Mouse (Mus musculus) midbrain, embryonic 14.5 days (tissue): ENCODE results near the gene Csrnp1. TPM values are rescaled to one million over a fixed set of nuclear protein-coding genes. Genes with fewer than 3 reads are reported as not detected.

Experiments
- ATAC-seq: fragments of 200-750 bp; cut with Nextera tagmentation; 2 replicates; pipeline ENCODE4 v1.8.0; 2017; ENCODE audit warnings: moderate number of reproducible peaks, moderate library complexity; ENCODE audit not compliant: low FRiP score, low TSS enrichment
- DNase-seq: peaks from one replicate; pipeline ENCODE4 v3.0.0-alpha.2; 2015
- H3K27ac ChIP-seq: fragments of 300-500 bp; sonication (generic); replicated peaks from 2 replicates; pipeline ENCODE4 v1.5.1; 2014; ENCODE audit warnings: mild to moderate bottlenecking, low read depth, low read length, moderate library complexity
- H3K27me3 ChIP-seq: fragments of 300-500 bp; sonication (generic); 2 replicates; pipeline ENCODE4 v1.6.1; 2014; ENCODE audit warnings: low read length, control low read depth, mixed read lengths; ENCODE audit not compliant: control insufficient read depth, insufficient read depth
- H3K36me3 ChIP-seq: fragments of 300-500 bp; sonication (generic); 2 replicates; pipeline ENCODE4 v1.6.1; 2014; ENCODE audit warnings: low read length, control low read depth; ENCODE audit not compliant: control insufficient read depth, insufficient read depth
- H3K4me1 ChIP-seq: fragments of 300-500 bp; sonication (generic); 2 replicates; pipeline ENCODE4 v1.6.1; 2014; ENCODE audit warnings: mild to moderate bottlenecking, antibody characterized with exemption, low read length, control low read depth; ENCODE audit not compliant: control insufficient read depth, insufficient read depth
- H3K4me2 ChIP-seq: fragments of 300-500 bp; sonication (generic); 2 replicates; pipeline ENCODE4 v1.6.1; 2014; ENCODE audit warnings: mild to moderate bottlenecking, low read length, moderate library complexity
- H3K4me3 ChIP-seq: fragments of 300-500 bp; sonication (generic); replicated peaks from 2 replicates; pipeline ENCODE4 v1.5.1; 2014; ENCODE audit warnings: low read depth, low read length
- H3K9ac ChIP-seq: fragments of 300-500 bp; sonication (generic); replicated peaks from 2 replicates; pipeline ENCODE4 v1.6.1; 2014; ENCODE audit warnings: mild to moderate bottlenecking, low read length, moderate library complexity
- H3K9me3 ChIP-seq: fragments of 300-500 bp; sonication (generic); 2 replicates; pipeline ENCODE4 v1.6.1; 2016; ENCODE audit warnings: low read length, control low read depth, mixed read lengths; ENCODE audit not compliant: control insufficient read depth
- WGBS: fragments of 180-500 bp; shearing (Covaris S2); extraction: QIAGEN DNeasy Blood & Tissue Kit; methylation state at CpG from one replicate; pipeline ENCODE4 v1.1.7; 2014; 5-methylcytosine and 5-hydroxymethylcytosine counted together
- polyA plus RNA-seq: library from polyadenylated mRNA; unstranded; fragments of >200 nt; fragmentation: Nextera tagmentation; extraction: Ambion mirVana; gene quantifications from 2 replicates; pipeline ENCODE4 v1.2.1, GENCODE M21; 2014

Gene Csrnp1
- polyA plus RNA-seq, 1 experiment from 2014 or later, result 0.67 TPM

- no peaks in the 10 kb centered on the region for H3K36me3 ChIP-seq
- peaks cover 28% of the 10 kb centered on the region for H3K4me1 ChIP-seq
- peak overlapping the region; percentile 84 for H3K4me2 ChIP-seq
- ATAC-seq, result peak; percentile 74
- peak overlapping the region; percentile 56 for H3K9ac ChIP-seq
- H3K27me3 ChIP-seq, result peaks cover 21% of the 10 kb centered on the region
- no peak overlapping the region for H3K27ac ChIP-seq
- DNase-seq, result peak; percentile 82
- WGBS, result under 1% methylated on average over 78 of the region's 79 CpGs
- H3K4me3 ChIP-seq, result peak overlapping the region; percentile 49
- H3K9me3 ChIP-seq, result no peaks in the 10 kb centered on the region
Observed at GRCm38 (mm10) chr9:119983585-119984535, 598 bp downstream of the Csrnp1 start.

- 2% methylated on average over 48 of the region's 48 CpGs for WGBS
Observed at GRCm38 (mm10) chr9:119982956-119983551, 1.4 kb downstream of the Csrnp1 start.

DNA sequence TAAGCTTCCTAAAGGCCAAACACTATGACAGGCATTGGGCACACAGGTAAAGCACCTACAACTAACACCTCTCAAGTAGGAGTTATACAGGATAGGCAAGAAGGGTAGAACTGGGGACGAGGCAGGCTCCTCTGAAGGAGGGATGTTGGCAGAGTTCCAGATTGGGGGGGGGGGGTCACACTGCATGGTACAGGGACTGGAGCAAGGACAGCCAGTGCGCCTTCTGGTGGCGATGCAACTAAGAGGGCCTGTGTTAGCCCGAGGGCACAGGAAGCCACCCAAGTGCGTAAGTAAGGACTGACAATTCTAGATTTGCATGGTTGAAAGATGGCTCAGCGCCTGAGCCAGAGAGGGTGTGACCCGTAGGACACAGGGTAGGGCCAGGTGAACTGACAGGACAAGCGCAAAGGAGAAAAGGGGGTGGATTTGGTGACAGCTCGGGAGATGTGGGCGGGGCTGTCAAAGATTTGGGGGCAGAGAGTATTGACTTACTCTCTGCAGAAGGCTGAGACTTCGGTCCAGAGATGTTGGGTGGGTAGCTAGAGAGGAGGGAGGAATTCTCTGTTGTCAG, 2.1 kb downstream of the Csrnp1 start:
- Histone ChIP-seq H3K9ac (no peak overlapping the region; the same call in 1 of the 2 replicates), H3K27ac (no peak overlapping the region), H3K4me3 (peak overlapping the region; percentile 49; the same call in 1 of the 2 replicates), H3K27me3 (peaks cover 21% of the 10 kb centered on the region), H3K36me3 (no peaks in the 10 kb centered on the region), H3K4me1 (peaks cover 32% of the 10 kb centered on the region), H3K9me3 (no peaks in the 10 kb centered on the region), H3K4me2 (peak overlapping the region; percentile 84)
- WGBS, result 2% methylated on average over 11 of the region's 11 CpGs
- ATAC-seq (no peak), DNase-seq (peak; percentile 62)

More at GRCm38 (mm10) chr9:119982956-119983551, 1.4 kb downstream of the Csrnp1 start:
- H3K9me3 ChIP-seq, result no peaks in the 10 kb centered on the region
- H3K27me3 ChIP-seq, result peaks cover 21% of the 10 kb centered on the region
- H3K36me3 ChIP-seq, result no peaks in the 10 kb centered on the region
- H3K4me3 ChIP-seq, result peak overlapping the region; percentile 49
- ATAC-seq (0 out of 2 replicates have a peak, but pooled peaks have one; percentile 3), DNase-seq (no peak)
- H3K9ac ChIP-seq, result peak overlapping the region; percentile 56
- peak overlapping the region; percentile 84 for H3K4me2 ChIP-seq
- peaks cover 28% of the 10 kb centered on the region for H3K4me1 ChIP-seq
- H3K27ac ChIP-seq, result no peak overlapping the region

- peak overlapping the region; percentile 84 for H3K4me2 ChIP-seq
- 4% methylated on average over 16 of the region's 16 CpGs for WGBS
- H3K4me1 ChIP-seq, result peaks cover 32% of the 10 kb centered on the region
- H3K27ac ChIP-seq, result peak overlapping the region; percentile 66; the same call in 1 of the 2 replicates
- no peaks in the 10 kb centered on the region for H3K36me3 ChIP-seq
- ATAC-seq (no peak), DNase-seq (peak; percentile 71)
- peak overlapping the region; percentile 12; the same call in 1 of the 2 replicates for H3K4me3 ChIP-seq
- H3K9ac ChIP-seq, result peak overlapping the region; percentile 16; the same call in 1 of the 2 replicates
- peaks cover 21% of the 10 kb centered on the region for H3K27me3 ChIP-seq
- H3K9me3 ChIP-seq, result no peaks in the 10 kb centered on the region
Observed at GRCm38 (mm10) chr9:119981183-119982179, 3.0 kb downstream of the Csrnp1 start.

- peaks cover 32% of the 10 kb centered on the region for H3K4me1 ChIP-seq
- DNase-seq, result no peak
- no peak overlapping the region; the same call in 1 of the 2 replicates for H3K9ac ChIP-seq
Observed at GRCm38 (mm10) chr9:119980770-119981182, 3.7 kb downstream of the Csrnp1 start.

DNA sequence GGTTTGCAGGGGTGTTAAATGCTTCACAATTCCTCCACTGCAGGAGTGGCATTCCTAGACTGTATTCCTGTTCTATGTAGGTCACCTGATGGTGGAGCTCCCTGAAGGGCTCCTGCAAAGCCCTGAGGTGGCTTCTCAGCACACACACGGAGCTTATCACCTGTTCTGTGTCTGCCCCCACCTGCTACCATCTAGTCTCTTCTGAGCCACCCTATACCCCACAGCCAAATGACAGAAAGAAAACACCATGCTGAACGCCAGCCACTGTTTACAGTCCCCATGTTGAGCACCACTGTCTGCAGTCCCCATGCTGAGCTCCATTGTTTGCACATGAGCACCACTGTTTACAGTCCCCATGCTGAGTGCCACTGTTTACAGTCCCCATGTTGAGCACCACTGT, 4.7 kb downstream of the Csrnp1 start:
- WGBS, result 46% methylated on average over 2 of the region's 2 CpGs
- H3K36me3 ChIP-seq, result no peaks in the 10 kb centered on the region
- H3K4me2 ChIP-seq, result no peak overlapping the region
- no peak overlapping the region for H3K4me3 ChIP-seq
- no peak overlapping the region for H3K9ac ChIP-seq
- no peak for ATAC-seq
- DNase-seq, result no peak
- H3K9me3 ChIP-seq, result no peaks in the 10 kb centered on the region
- H3K27me3 ChIP-seq, result peaks cover 21% of the 10 kb centered on the region
- no peak overlapping the region for H3K27ac ChIP-seq
- peaks cover 32% of the 10 kb centered on the region for H3K4me1 ChIP-seq

More at GRCm38 (mm10) chr9:119980770-119981182, 3.7 kb downstream of the Csrnp1 start:
- Histone ChIP-seq H3K27ac (no peak overlapping the region), H3K27me3 (peaks cover 21% of the 10 kb centered on the region), H3K9me3 (no peaks in the 10 kb centered on the region), H3K4me3 (no peak overlapping the region), H3K36me3 (no peaks in the 10 kb centered on the region), H3K4me2 (peak overlapping the region; percentile 84; the same call in 1 of the 2 replicates)
- ATAC-seq, result no peak
- 8% methylated on average over 4 of the region's 4 CpGs for WGBS

DNA sequence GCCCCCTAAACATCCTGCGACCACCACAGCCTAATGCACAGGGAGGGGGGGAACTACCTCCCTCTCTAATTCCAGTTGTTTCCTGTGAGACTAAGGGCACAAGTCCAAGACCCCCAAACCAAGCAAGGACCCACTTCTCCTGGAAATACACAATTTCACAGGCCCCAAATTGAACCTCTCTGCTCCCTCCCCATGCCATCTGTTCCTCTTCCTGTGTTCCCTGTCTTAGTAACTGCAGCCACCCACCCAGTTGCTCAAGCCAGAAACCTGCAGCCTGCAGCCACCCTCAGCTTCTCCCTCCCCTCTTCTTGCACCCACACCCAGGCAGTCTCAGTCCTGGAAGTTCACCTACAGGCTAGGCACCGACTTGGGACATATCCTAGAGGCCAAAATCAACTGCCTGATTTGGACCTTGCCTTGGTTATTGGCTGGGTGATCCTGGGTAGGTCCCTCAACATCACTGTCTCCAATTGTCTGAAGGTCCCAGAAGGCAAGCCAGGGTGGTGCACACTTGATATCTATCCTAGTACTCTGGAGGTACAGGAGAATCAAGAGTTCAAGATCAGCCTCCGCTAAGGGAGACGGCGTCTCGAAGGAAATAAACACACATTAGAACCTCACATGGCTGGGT, 5.5 kb downstream of the Csrnp1 start:
- WGBS, result 87% methylated on average over 6 of the region's 6 CpGs
- H3K4me3 ChIP-seq, result no peak overlapping the region
- DNase-seq (no peak), ATAC-seq (no peak)
- H3K4me1 ChIP-seq, result peaks cover 32% of the 10 kb centered on the region
- peaks cover 14% of the 10 kb centered on the region for H3K27me3 ChIP-seq
- no peaks in the 10 kb centered on the region for H3K9me3 ChIP-seq
- H3K9ac ChIP-seq, result no peak overlapping the region
- no peak overlapping the region for H3K4me2 ChIP-seq
- no peak overlapping the region for H3K27ac ChIP-seq
- no peaks in the 10 kb centered on the region for H3K36me3 ChIP-seq
